Mouse (Mus musculus) CD4-positive, CD25-positive, alpha-beta regulatory T cell, adult 9 weeks (primary cell): ENCODE data around the gene Raet1d. TPM values are rescaled to one million over a fixed set of nuclear protein-coding genes. Genes with fewer than 3 reads are reported as not detected.

ENCODE experiments used
- polyA plus RNA-seq: library from polyadenylated mRNA; unstranded; fragments of 100-300 nt; shearing (Covaris generic); gene quantifications from one replicate; pipeline ENCODE4 v1.2.1, GENCODE M21; 2017

Raet1d gene
- not detected for polyA plus RNA-seq

DNA sequence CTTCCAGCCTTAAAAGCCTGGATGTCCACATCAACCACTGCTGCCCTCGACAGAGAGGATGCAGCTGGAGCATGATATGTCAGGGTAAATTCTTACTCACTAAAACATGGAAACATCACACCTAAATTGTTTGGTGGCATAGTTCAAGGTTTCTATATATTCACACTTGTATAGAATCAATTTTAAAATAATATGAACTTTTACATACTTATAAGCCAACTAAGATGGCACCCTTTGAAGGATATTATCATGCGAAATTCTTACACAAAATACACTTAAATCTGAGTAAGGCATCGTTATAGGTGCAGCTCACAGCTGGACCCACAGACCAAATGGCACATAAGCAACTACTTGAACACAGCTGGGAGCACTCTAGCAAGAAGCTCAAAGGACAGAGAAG lies at the start of gene Raet1d:
Gene Raet1d (plus strand): TSS at position 301 of the 400 bp plus-strand sequence.

Other genes starting within 250 kb of the Raet1d start
- 27.7 TPM for gene E030030I06Rik, start 211.3 kb upstream of the Raet1d start, polyA plus RNA-seq
- 0.29 TPM for gene Raet1e, start 202.0 kb upstream of the Raet1d start, polyA plus RNA-seq
- 8.7 TPM for gene H60b, start 202.0 kb upstream of the Raet1d start, polyA plus RNA-seq